Mouse (Mus musculus) forebrain, embryonic 10.5 days (tissue): Measurements from ENCODE around the gene Pdlim7. TPM values are rescaled to one million over a fixed set of nuclear protein-coding genes. Genes with fewer than 3 reads are reported as not detected.

ENCODE experiments used
- DNase-seq: peaks from one replicate; pipeline ENCODE4 v3.0.0-alpha.2; 2017; ENCODE audit warnings: low spot score; ENCODE audit errors: extremely low spot score
- H3K27ac ChIP-seq: fragments of 300-500 bp; sonication (generic); 2 replicates; pipeline ENCODE4 v1.5.1; 2016; ENCODE audit warnings: mild to moderate bottlenecking
- H3K27me3 ChIP-seq: fragments of 300-500 bp; sonication (generic); 2 replicates; pipeline ENCODE4 v1.6.1; 2016; ENCODE audit warnings: mild to moderate bottlenecking; ENCODE audit not compliant: poor library complexity, severe bottlenecking
- H3K36me3 ChIP-seq: fragments of 300-500 bp; sonication (generic); replicated peaks from 2 replicates; pipeline ENCODE4 v1.6.1; 2016; ENCODE audit warnings: mild to moderate bottlenecking, moderate library complexity
- H3K4me1 ChIP-seq: fragments of 300-500 bp; sonication (generic); 2 replicates; pipeline ENCODE4 v1.6.1; 2016
- H3K4me3 ChIP-seq: fragments of 300-500 bp; sonication (generic); 2 replicates; pipeline ENCODE4 v1.5.1; 2016; ENCODE audit warnings: mild to moderate bottlenecking, moderate library complexity
- H3K9me3 ChIP-seq: fragments of 300-500 bp; sonication (generic); 2 replicates; pipeline ENCODE4 v1.6.1; 2016; ENCODE audit warnings: mild to moderate bottlenecking, moderate library complexity
- WGBS: fragments of 180-500 bp; shearing (Covaris S2); methylation state at CpG from one replicate; pipeline ENCODE4 v1.1.7; 2016; 5-methylcytosine and 5-hydroxymethylcytosine counted together
- polyA plus RNA-seq: library from polyadenylated mRNA; unstranded; fragments of >200 nt; fragmentation: Nextera tagmentation; extraction: Ambion mirVana; gene quantifications from 2 replicates; pipeline ENCODE4 v1.2.1, GENCODE M21; 2016

Pdlim7 gene
- polyA plus RNA-seq, 1 experiment from 2014 or later = 200 TPM

DNA sequence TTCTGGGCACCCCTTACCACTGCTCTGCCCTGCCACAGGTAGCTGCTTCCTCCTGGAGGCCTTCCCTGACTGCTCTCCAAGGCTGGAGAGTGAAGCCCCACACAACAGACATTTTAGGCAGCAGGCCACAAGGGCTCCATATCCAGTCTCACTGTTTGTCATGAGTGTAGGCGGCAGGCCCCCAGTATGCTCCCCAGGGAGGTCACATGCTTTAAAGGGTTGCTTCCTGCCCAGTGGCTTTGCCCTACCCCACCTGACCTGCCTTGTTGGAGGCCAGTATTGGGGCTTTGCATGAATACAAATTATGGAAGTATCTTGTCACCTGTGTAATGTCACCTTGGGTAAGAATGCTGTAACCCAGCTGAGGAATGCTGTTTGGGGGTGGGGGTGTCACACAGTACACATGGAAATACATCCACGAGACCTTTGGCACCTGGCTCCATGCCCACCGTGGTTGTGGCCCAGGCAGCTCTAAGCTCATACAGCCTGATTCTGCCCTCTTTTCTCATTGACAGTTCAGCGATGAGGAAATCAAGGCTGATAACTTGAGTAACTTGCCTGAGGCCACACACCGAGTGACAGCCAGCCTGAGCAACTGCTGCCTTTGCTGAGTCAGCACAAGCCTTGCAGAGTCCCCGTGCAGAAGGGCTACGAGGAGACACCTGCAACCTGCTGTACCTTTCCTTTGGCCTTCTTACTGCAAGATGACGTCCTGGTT, 15.9 kb upstream of the Pdlim7 start, which contains the start of gene Dok3:
Dok3 (minus strand) TSS at position 99 of the 718 bp plus-strand sequence.
- Histone ChIP-seq H3K9me3 (no peaks in the 10 kb centered on the region), H3K36me3 (peaks cover 77% of the 10 kb centered on the region), H3K27ac (no peak within 1 kb of the TSS), H3K27me3 (no peaks in the 10 kb centered on the region), H3K4me1 (no peaks in the 10 kb centered on the region), H3K4me3 (no peak within 1 kb of the TSS)
- 86% methylated on average over 8 of the region's 8 CpGs for WGBS
- DNase-seq = no peak

DNA sequence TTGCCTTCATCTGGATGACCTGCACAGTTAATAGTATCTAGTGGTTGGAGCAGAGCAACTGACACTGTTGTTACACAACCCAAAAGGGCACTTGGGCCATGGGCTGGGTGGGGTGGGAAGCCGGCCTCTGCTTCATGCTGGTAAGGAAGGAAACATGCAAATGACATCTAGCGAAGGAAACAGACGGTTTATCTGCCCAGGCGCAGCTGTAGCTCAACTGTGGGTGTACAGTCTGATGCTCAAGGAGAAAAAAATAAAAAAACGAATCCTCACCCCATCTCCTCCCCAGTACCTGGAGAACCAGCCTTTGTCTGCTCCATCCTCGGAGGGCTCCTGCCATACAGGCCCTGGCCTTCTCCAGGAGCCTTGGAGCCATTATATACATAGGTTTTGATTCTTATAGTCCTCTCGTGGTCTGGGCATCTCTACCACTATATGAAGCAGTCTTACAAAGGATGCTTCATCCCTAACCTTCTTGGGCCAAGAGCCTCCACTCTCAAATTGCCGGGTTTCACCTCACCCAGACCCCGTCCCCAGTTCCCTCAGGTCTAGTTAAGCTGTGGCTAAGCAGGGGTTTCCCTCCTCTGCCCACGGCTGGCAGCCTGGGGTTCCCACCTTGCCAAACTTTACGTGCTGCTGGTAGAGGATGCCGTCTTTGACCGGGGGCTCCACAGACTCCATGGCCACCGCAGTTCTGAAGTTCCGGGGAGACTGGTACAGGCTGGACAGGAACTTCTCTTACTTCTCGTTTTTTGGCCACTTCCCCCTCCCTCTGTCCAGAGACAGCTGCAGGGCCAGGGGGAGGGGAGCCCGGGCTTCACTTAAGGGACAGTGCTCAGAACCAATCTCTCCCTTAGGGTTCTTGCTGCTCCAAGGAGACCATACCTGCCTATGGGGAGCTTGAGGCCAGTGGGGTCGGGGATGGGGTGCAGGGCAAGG, 14.6 kb upstream of the Pdlim7 start:
- WGBS = 85% methylated on average over 18 of the region's 18 CpGs
- peaks cover 9% of the 10 kb centered on the region for H3K4me1 ChIP-seq
- H3K27ac ChIP-seq = no peak overlapping the region
- no peaks in the 10 kb centered on the region for H3K9me3 ChIP-seq
- H3K27me3 ChIP-seq = no peaks in the 10 kb centered on the region
- no peak for DNase-seq
- H3K36me3 ChIP-seq = peaks cover 76% of the 10 kb centered on the region
- no peak overlapping the region for H3K4me3 ChIP-seq

DNA sequence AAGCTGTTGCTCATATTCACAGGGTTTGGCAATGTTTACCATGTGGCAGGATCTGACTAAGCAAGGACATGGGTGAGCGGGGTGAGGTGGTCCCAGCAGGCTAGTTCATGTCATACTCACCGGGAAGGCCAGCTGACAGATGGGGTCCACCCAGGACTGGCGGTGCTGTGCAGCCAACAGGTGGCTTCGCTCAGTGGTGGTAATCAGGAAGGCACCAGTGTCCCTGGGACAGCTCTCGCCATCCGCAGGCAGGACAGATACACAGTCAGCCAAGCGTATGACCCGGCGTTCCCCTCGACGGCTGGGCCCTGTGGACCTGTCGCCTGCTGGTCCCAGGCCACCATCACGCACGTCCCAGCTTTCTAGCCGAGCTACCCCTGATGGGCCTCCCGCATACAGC, 13.7 kb upstream of the Pdlim7 start:
- Histone ChIP-seq H3K9me3 (no peaks in the 10 kb centered on the region), H3K4me1 (peaks cover 15% of the 10 kb centered on the region), H3K4me3 (no peak overlapping the region), H3K36me3 (peaks cover 69% of the 10 kb centered on the region), H3K27ac (no peak overlapping the region), H3K27me3 (no peaks in the 10 kb centered on the region)
- 89% methylated on average over 16 of the region's 16 CpGs for WGBS
- no peak for DNase-seq

DNA sequence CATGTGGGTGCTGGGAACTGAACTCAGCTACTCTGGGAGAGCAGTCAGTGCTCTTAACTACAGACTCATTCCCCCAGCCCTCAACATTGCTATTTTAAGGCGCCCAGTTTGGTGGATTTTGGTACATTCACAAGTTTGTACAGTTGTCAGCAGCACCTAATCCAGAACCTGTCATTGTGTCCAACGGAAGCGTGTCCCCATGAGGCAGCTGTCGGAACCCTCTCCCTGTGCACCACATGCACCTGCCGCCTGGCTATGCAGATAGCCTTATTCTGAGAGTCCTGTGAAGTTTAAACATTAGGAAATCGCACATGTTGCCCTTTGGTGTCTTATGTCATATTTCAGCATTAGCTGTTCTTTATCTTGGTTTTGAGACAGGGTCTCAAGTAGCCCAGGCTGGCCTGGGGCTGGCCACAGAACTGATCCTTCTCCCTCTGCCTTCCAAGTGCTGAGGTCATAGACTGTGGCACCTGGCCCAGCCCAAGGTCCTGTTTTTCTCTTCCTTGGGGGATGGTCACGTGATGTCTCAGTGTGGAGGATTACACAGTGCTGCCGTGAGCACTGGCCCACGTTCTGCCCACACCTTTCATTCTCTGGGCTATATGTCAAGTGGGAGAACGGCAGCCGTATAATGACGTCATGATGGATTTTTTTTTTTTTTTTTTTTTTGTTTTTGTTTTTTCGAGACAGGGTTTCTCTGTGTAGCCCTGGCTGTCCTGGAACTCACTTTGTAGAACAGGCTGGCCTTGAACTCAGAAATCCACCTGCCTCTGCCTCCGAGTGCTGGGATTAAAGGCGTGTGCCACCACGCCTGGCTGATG, 12.5 kb upstream of the Pdlim7 start:
- Histone ChIP-seq H3K36me3 (peaks cover 56% of the 10 kb centered on the region), H3K27me3 (no peaks in the 10 kb centered on the region), H3K27ac (no peak overlapping the region), H3K9me3 (no peaks in the 10 kb centered on the region), H3K4me1 (peaks cover 15% of the 10 kb centered on the region), H3K4me3 (no peak overlapping the region)
- no peak for DNase-seq
- 85% methylated on average over 16 of the region's 16 CpGs for WGBS

DNA sequence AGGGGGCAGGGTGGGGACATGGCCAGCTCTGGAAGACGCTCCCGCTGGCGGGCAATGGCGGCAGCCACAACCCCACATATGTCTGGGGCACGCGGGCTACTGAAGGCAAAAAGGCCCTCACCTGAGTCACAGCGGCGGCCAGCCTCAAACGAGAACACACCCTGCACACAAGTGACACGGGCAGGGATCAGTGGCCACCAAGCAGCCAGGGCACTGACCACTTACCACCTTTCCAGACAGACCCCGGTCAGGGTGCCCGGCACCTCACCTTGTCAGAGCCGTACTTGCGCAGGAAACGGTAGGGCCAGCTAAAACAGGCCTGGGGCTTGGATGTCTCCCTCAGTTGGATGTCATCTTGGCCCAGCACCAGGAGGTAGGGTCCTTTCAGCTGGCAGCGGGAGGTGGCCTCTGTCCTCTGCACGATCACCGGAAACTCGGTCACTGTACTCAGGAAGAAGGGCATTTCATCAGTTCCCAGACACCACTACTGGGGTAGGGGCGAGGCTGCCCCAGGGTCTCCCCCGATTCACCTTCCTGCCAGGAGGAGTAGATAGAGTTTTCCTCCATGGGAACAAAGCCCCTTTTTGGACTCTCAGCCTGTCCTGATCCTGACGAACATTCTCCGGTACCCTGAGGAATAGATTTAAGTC, 10.6 kb upstream of the Pdlim7 start:
- Histone ChIP-seq H3K9me3 (no peaks in the 10 kb centered on the region), H3K27me3 (no peaks in the 10 kb centered on the region), H3K27ac (peak overlapping the region; percentile 77), H3K36me3 (peaks cover 38% of the 10 kb centered on the region), H3K4me3 (no peak overlapping the region), H3K4me1 (peaks cover 15% of the 10 kb centered on the region)
- 91% methylated on average over 23 of the region's 23 CpGs for WGBS
- no peak for DNase-seq

DNA sequence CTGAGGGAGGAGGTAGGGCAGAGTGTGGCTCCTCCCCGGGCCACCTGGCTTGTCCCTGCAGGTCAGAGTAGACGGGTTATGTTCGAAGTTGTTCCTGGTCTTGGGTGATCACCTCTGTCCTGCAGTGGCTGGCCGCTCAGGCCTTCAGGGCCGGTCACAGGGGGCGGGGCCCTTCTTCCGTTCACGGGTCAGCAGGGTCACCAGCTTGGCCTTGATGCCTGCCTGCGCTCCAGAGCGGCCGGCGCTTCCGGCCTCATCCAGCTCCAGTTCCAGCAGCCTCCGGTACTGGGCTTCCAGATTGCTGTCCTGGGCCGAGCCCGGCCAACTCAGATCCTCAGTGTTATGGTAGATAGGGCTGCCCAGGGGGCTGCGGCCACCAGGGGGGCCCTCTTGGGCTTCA, 9.8 kb upstream of the Pdlim7 start:
- Histone ChIP-seq H3K27ac (peak overlapping the region; percentile 77), H3K9me3 (no peaks in the 10 kb centered on the region), H3K4me3 (no peak overlapping the region), H3K36me3 (peaks cover 30% of the 10 kb centered on the region), H3K27me3 (no peaks in the 10 kb centered on the region), H3K4me1 (peaks cover 15% of the 10 kb centered on the region)
- 62% methylated on average over 17 of the region's 17 CpGs for WGBS
- no peak for DNase-seq

DNA sequence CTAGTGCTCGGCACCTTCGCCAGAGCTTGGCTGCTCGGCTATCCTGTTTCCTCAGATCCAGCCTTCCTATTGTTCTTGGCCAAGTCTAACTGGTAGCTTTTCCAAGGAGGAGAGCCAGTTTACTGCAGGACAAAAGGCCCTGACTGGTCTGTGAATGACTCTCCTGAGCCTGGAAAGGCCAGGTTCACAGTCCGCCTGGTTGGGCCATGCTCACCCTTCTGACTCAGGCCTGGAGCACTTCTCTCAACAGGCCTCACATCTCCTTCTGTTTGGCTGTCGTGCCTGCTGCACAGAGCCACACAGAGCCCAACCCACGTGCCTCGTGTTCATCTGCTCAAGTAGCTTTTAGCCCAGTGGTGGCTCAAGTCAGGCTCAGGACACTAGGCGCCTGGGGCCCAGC, 9.3 kb upstream of the Pdlim7 start:
- H3K27ac ChIP-seq = peak overlapping the region; percentile 77; the same call in 1 of the 2 replicates
- 69% methylated on average over 8 of the region's 8 CpGs for WGBS
- no peaks in the 10 kb centered on the region for H3K9me3 ChIP-seq
- H3K27me3 ChIP-seq = no peaks in the 10 kb centered on the region
- DNase-seq = no peak
- H3K4me3 ChIP-seq = no peak overlapping the region
- peaks cover 15% of the 10 kb centered on the region for H3K4me1 ChIP-seq
- peaks cover 26% of the 10 kb centered on the region; the same call in 1 of the 2 replicates for H3K36me3 ChIP-seq

DNA sequence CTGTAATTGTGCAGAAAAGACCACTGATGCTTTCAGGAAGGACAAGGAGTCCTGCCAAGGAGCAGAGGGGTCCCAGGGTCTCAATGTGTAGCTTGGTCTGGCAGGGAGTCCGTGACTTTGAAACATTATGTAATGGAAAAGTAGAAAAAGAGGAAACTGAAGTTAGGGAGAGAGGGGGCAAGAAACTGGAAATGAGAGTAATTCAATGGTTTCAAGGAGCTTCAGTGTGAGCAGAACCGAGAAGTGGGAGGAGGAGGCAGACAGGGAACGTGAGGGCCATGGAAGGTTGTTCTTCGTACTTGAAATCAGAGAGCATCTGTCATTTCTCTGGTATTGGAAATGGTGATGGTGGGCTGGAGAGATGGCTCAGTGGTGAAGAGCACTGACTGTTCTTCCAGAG, 6.1 kb upstream of the Pdlim7 start:
- peaks cover 14% of the 10 kb centered on the region; the same call in 1 of the 2 replicates for H3K36me3 ChIP-seq
- H3K4me3 ChIP-seq = no peak overlapping the region
- peaks cover 10% of the 10 kb centered on the region for H3K27me3 ChIP-seq
- H3K9me3 ChIP-seq = no peaks in the 10 kb centered on the region
- 82% methylated on average over 4 of the region's 4 CpGs for WGBS
- H3K4me1 ChIP-seq = peaks cover 15% of the 10 kb centered on the region
- DNase-seq = no peak
- no peak overlapping the region for H3K27ac ChIP-seq

DNA sequence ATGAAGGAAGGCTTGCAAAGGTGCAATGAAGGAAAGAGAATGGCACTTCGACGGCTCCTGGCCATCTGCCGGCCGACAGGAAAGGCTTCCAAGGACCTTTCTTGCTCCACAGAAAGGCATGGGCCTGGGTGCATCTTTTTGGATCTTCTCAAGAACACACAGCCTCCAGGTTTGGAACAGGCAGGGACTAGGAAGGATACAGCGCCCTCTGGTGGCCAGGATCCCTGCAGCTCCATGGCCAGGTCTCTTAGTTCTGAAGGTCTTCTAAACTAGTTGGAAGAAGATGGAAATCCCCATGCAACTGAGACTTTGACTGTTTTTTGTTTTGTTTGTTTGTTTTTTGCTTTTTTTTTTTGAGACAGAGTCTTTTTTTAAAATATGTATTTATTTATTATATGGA, 3.5 kb upstream of the Pdlim7 start:
- no peak overlapping the region for H3K4me3 ChIP-seq
- no peaks in the 10 kb centered on the region for H3K36me3 ChIP-seq
- WGBS = 5% methylated on average over 5 of the region's 5 CpGs
- no peak overlapping the region for H3K27ac ChIP-seq
- H3K9me3 ChIP-seq = no peaks in the 10 kb centered on the region
- peaks cover 18% of the 10 kb centered on the region for H3K4me1 ChIP-seq
- peaks cover 19% of the 10 kb centered on the region for H3K27me3 ChIP-seq
- peak; percentile 90 for DNase-seq

DNA sequence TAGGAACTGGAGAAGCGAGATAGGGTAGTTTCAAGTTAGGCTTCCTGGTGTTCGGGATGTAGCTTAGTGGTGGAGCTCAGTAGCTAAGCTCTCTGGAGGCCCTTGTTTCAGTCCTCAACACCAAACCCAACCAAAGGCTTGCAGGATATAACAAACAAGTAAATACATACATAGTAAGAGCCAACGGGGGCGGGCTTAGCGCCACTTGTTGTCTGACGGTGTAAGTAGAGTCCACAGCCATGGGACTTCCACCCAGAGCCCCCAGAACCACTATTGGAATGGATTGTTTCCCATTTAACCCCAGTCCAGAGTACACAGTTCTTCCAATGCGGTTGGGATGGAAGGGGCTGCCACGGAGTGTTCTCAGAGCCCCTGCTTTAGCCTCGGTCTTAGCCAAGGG, 352 bp upstream of the Pdlim7 start:
- peaks cover 44% of the 10 kb centered on the region for H3K4me1 ChIP-seq
- no peak for DNase-seq

DNA sequence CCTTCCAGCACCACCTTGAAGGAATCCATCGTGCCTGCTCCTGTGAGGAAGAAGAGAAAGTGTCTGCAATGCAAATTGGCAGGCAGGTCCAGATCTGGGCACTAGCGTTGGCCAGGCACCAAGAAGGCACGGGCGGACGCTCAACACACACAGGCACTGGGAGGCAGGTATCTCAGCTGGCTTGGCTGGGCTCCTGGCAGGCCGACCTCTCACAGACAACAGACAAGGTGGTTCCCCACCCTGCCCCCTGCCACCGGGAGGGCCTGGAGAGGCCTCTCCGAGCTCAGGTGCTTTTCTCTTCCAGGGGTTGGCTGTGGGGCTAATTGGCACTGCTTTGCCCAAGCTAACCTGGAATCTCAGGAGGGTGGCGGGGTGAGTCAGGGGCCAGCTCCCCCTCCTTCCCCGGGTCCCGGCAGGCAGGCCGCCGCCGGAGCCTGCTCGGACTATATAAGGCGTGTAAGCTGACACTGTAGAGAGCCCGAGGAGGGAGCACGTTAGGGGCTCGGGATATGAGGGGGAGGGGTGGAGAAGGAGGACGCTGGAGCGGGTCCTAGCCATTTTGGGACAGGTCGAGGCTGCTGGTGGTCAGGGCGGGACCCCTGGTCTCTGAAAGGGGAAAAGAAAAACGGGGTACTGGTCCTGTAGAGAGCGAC, 971 bp downstream of the Pdlim7 start:
- 5% methylated on average over 25 of the region's 25 CpGs for WGBS
- peak; percentile 68 for DNase-seq
- Histone ChIP-seq H3K4me3 (peak overlapping the region; percentile 83), H3K4me1 (peaks cover 44% of the 10 kb centered on the region), H3K9me3 (no peaks in the 10 kb centered on the region), H3K36me3 (peaks cover 35% of the 10 kb centered on the region), H3K27ac (peak overlapping the region; percentile 94), H3K27me3 (peaks cover 19% of the 10 kb centered on the region)

More for the DNA sequence above, 352 bp upstream of the Pdlim7 start:
- H3K36me3 ChIP-seq = peaks cover 22% of the 10 kb centered on the region
- WGBS = 34% methylated on average over 9 of the region's 9 CpGs
- H3K27ac ChIP-seq = peak overlapping the region; percentile 94; the same call in 1 of the 2 replicates
- no peaks in the 10 kb centered on the region for H3K9me3 ChIP-seq
- peaks cover 19% of the 10 kb centered on the region for H3K27me3 ChIP-seq
- H3K4me3 ChIP-seq = peak overlapping the region; percentile 83
